Mouse (Mus musculus) embryo, embryonic 11 days (tissue): ENCODE measurements around the gene U2surp.
A peak's percentile ranks its signal among the peaks of the same experiment; 100 is the strongest.

Experiments
- DNase-seq: peaks from one replicate; pipeline ENCODE4 v3.0.0-alpha.2; 2015

Gene U2surp

GRCm38 (mm10) chr9:95451931-95452330 is 59.9 kb downstream of the U2surp start:
- DNase-seq, result no peak

- DNase-seq, result no peak
Measured at GRCm38 (mm10) chr9:95450586-95450985, 61.2 kb downstream of the U2surp start.

- DNase-seq, result peak; percentile 73
Measured at GRCm38 (mm10) chr9:95442321-95442731, 69.5 kb downstream of the U2surp start.

- no peak for DNase-seq
Measured at GRCm38 (mm10) chr9:95437883-95438282, 73.9 kb downstream of the U2surp start.

GRCm38 (mm10) chr9:95436294-95436613 is 75.5 kb downstream of the U2surp start:
- DNase-seq, result no peak

GRCm38 (mm10) chr9:95435506-95436293 is 76.1 kb downstream of the U2surp start:
- no peak for DNase-seq

GRCm38 (mm10) chr9:95428277-95428676 is 83.5 kb downstream of the U2surp start:
- no peak for DNase-seq

- DNase-seq, result no peak
Measured at GRCm38 (mm10) chr9:95413911-95414310, 97.9 kb downstream of the U2surp start.

- DNase-seq, result no peak
Measured at GRCm38 (mm10) chr9:95412047-95412446, 99.7 kb downstream of the U2surp start.

- peak; percentile 71 for DNase-seq
Measured at GRCm38 (mm10) chr9:95407586-95408220, 104.1 kb downstream of the U2surp start.
